Mouse (Mus musculus) granulocyte monocyte progenitor cell, adult 5-6 weeks (primary cell): ENCODE results near the gene Uxs1. TPM values are rescaled to one million over a fixed set of nuclear protein-coding genes. Genes with fewer than 3 reads are reported as not detected.
A peak's percentile ranks its signal among the peaks of the same experiment; 100 is the strongest.

ENCODE experiments used
- ATAC-seq: replicated peaks from 2 replicates; pipeline ENCODE4 v1.8.0; 2016; ENCODE audit warnings: mild to moderate bottlenecking, moderate TSS enrichment, inconsistent platforms; ENCODE audit not compliant: poor library complexity, severe bottlenecking
- total RNA-seq, 2 experiments: library from RNA; stranded (forward) in 1 of 2; stranded (reverse) in 1 of 2; fragments of 200-712, 200-1000 nt in 1 of 2; fragments of >200 nt in 1 of 2; fragmentation: Nextera tagmentation in 1 of 2; gene quantifications; 2 replicates each; pipeline ENCODE4 v1.2.3; 2014 to 2017

Uxs1 gene
- total RNA-seq, 2 experiments from 2014 or later = 39.2 to 45.0 TPM

- peak; percentile 68 for ATAC-seq
Observed at GRCm38 (mm10) chr1:43737812-43738518, 89.6 kb downstream of the Uxs1 start.

- ATAC-seq = no peak
Observed at GRCm38 (mm10) chr1:43732657-43733056, 94.9 kb downstream of the Uxs1 start.

- no peak for ATAC-seq
Observed at GRCm38 (mm10) chr1:43732100-43732499, 95.5 kb downstream of the Uxs1 start.

GRCm38 (mm10) chr1:43730491-43730924, 97.1 kb downstream of the Uxs1 start, which contains the start of gene 1500015O10Rik:
Gene 1500015O10Rik (plus strand): TSS chr1:43730602.
- no peak for ATAC-seq

GRCm38 (mm10) chr1:43722459-43722858, 105.1 kb downstream of the Uxs1 start:
- no peak for ATAC-seq

GRCm38 (mm10) chr1:43718793-43719192, 108.8 kb downstream of the Uxs1 start:
- ATAC-seq = no peak

- ATAC-seq = no peak
Observed at GRCm38 (mm10) chr1:43717967-43718366, 109.6 kb downstream of the Uxs1 start.

- no peak for ATAC-seq
Observed at GRCm38 (mm10) chr1:43714841-43715240, 112.8 kb downstream of the Uxs1 start.

- no peak for ATAC-seq
Observed at GRCm38 (mm10) chr1:43698577-43699000, 129.0 kb downstream of the Uxs1 start.

Other genes with a start within 250 kb of the Uxs1 start
- not detected in 2 replicates for gene 1500015O10Rik, start 97.2 kb downstream of the Uxs1 start, total RNA-seq (2014; fragmentation: Nextera tagmentation)
- not detected in 2 replicates for gene 1500015O10Rik, start 97.2 kb downstream of the Uxs1 start, total RNA-seq (2017)
- 54.1 and 62.1 TPM in 2 replicates for gene Tpp2, start 105.8 kb upstream of the Uxs1 start, total RNA-seq (2014; fragmentation: Nextera tagmentation)
- 75.9 and 82.9 TPM in 2 replicates for gene Tpp2, start 105.8 kb upstream of the Uxs1 start, total RNA-seq (2017)
- 0.94 TPM in 1 of 2 replicates, not detected in the other for gene Mettl21c, start 192.2 kb upstream of the Uxs1 start, total RNA-seq (2014; fragmentation: Nextera tagmentation)
- gene Mettl21c, start 192.2 kb upstream of the Uxs1 start, total RNA-seq (2017) = not detected in 2 replicates
- gene Gm8251, start 234.1 kb upstream of the Uxs1 start, total RNA-seq (2014; fragmentation: Nextera tagmentation) = 0.15 and 0.19 TPM in 2 replicates
- gene Gm8251, start 234.1 kb upstream of the Uxs1 start, total RNA-seq (2017) = 0.05 and 0.30 TPM in 2 replicates